Mouse (Mus musculus): Measurements from ENCODE around the gene Zkscan16. TPM values are rescaled to one million over a fixed set of nuclear protein-coding genes. Genes with fewer than 3 reads are reported as not detected.

Zkscan16 gene
- polyA plus RNA-seq, 1 experiment from 2014 or later, result 0.36 TPM

DNA sequence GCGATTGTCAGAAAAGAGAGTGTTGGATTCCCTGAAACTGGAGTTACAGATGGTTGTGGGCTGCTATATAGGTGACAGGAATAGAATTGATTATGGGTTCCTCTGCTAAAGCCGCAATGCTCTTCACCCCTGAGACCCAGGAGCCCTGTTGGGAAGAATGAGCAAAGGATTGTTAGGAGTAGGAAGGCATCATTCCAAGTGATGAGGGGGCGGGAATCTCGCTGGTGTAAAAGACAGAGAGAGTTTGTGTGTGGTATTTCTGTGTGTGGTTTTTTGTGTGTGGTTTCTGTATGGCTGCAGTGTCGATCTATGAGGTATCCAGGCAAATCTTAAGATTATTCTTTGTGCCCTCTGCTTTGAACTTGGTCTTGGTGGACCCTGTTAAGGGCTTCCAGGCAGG lies 1.3 kb downstream of the Zkscan16 start:
- no peak for ATAC-seq (ENCODE audit: borderline replicate concordance, extremely low read depth, low FRiP score, low TSS enrichment)

DNA sequence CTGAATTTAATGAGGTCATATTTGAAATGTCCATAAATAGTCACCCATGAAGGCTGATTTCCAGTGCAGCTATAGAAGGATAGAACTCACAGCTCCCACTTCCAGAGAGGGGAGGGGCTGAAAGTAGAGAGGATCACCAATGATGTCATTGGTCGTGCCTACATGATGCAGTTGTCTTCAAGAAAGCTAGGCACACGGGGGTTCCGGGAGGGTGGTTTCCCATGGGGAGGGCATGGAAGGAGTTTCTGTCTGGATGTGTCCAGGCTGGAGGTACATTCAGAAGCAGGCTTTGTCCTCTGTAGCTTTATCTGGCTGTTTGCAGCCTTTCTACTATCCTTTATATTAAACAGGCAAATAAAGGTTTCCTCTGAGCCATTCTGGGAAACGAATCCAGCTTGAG lies 5.0 kb downstream of the Zkscan16 start:
- Histone ChIP-seq H3K9me3 (no peaks in the 10 kb centered on the region), H3K4me1 (peaks cover 5% of the 10 kb centered on the region), H3K9ac (no peak overlapping the region), H3K4me3 (no peak overlapping the region), H3K36me3 (no peaks in the 10 kb centered on the region), H3K27me3 (0 out of 2 replicates have a peak, but pooled peaks cover 7% of the 10 kb centered on the region), H3K4me2 (no peak overlapping the region), H3K27ac (no peak overlapping the region)
- ATAC-seq (ENCODE audit: borderline replicate concordance, extremely low read depth, low FRiP score, low TSS enrichment), result no peak
- WGBS, result 77% methylated on average over 4 of the region's 4 CpGs

More for the DNA sequence above, 1.3 kb downstream of the Zkscan16 start:
- Histone ChIP-seq H3K4me2 (peak overlapping the region; percentile 94; the same call in 1 of the 2 replicates), H3K9ac (no peak overlapping the region), H3K4me1 (peaks cover 8% of the 10 kb centered on the region), H3K4me3 (no peak overlapping the region), H3K27ac (no peak overlapping the region), H3K9me3 (no peaks in the 10 kb centered on the region), H3K27me3 (0 out of 2 replicates have a peak, but pooled peaks cover 7% of the 10 kb centered on the region), H3K36me3 (no peaks in the 10 kb centered on the region)
- 47% methylated on average over 5 of the region's 5 CpGs for WGBS

DNA sequence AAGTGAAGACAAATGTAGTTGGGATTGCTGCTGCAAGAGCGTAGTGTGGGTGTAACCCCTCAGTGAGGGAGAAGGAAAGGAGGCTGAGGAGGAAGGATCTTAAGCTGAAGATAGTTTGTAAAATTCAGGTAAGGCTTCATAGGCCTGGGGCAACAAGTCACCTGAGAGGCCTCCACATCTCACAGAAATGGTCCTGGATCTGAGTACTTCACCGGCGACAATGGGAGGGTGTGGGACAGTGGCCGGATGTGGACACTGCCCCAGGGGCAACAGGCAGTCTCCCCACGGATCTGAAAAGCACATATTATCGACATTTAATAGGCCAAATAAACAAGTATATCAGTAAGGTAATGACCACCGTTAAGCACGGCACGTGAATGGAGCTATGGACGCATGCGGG lies 9.2 kb downstream of the Zkscan16 start:
- no peak overlapping the region for H3K9ac ChIP-seq
- H3K36me3 ChIP-seq, result no peaks in the 10 kb centered on the region
- 88% methylated on average over 11 of the region's 11 CpGs for WGBS
- H3K4me3 ChIP-seq, result no peak overlapping the region
- no peaks in the 10 kb centered on the region for H3K27me3 ChIP-seq
- ATAC-seq (ENCODE audit: borderline replicate concordance, extremely low read depth, low FRiP score, low TSS enrichment), result no peak
- no peaks in the 10 kb centered on the region for H3K4me1 ChIP-seq
- H3K4me2 ChIP-seq, result no peak overlapping the region
- no peak overlapping the region for H3K27ac ChIP-seq
- H3K9me3 ChIP-seq, result no peaks in the 10 kb centered on the region

DNA sequence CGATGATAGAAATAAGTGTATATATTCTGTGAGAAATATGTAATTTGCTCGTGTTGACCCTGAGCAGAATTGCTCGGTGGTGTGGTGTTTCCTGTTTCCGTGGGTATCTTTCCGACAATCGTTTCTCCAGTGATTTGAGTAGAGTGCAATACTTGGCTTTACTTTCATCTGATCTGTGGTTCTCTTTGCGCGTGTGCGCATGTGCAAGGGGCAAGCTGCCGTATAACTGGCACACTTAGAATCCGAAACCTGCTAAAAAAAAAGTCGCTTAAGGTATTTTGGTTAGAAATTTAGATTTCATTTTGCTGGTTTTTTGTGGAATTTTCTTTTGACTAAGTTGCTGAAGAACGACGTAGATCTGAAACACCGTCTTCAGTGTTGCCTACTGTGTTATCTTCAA lies 18.3 kb downstream of the Zkscan16 start:
- Histone ChIP-seq H3K27ac (no peak overlapping the region), H3K4me2 (no peak overlapping the region), H3K9me3 (no peaks in the 10 kb centered on the region), H3K36me3 (no peaks in the 10 kb centered on the region), H3K9ac (no peak overlapping the region), H3K4me3 (no peak overlapping the region), H3K27me3 (no peaks in the 10 kb centered on the region), H3K4me1 (no peaks in the 10 kb centered on the region)
- ATAC-seq (ENCODE audit: borderline replicate concordance, extremely low read depth, low FRiP score, low TSS enrichment), result no peak
- WGBS, result 92% methylated on average over 15 of the region's 15 CpGs

DNA sequence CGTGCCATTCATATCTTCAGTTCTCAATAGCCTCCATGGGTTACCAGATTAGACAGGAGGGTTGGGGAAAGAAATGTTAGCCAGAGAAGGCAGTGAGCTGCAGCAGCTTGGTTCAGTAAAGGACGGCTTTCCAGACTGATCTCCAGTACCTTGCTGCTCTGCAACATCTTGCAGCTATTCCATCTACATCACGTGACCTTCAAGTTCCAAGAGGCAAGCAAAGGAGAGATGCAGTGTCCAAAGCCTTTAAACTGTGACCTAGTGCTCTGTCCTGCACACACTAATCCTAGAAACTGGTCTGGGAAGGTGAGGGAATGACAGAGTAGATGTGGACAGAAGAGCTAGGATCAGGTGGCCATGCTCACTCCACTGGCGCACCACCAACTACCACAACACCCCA lies 19.8 kb downstream of the Zkscan16 start:
- ATAC-seq (ENCODE audit: borderline replicate concordance, extremely low read depth, low FRiP score, low TSS enrichment), result no peak

DNA sequence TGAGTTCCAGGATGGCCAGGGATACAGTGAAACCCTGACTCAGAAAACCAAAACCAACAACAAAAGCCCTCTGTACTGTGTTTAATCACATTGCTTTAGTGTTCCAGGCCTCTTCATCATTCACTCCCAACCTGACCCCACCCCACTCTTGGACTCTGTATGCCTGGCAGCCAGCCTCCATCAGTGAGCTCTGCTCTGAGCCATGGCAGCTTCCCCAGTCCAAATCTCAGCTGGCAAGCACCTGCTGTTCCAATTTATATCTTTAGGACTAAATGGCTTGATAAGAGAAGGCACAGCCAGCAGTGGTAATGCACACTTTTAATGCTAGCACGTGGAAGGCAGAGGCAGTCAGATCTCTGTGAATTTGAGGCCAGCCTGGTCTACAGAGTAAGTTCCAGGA lies 21.7 kb downstream of the Zkscan16 start:
- H3K9me3 ChIP-seq, result no peaks in the 10 kb centered on the region
- WGBS, result 83% methylated on average over 1 of the region's 1 CpGs
- H3K27ac ChIP-seq, result no peak overlapping the region
- no peaks in the 10 kb centered on the region for H3K4me1 ChIP-seq
- no peak overlapping the region for H3K9ac ChIP-seq
- no peak overlapping the region for H3K4me3 ChIP-seq
- no peaks in the 10 kb centered on the region for H3K36me3 ChIP-seq
- no peak overlapping the region for H3K4me2 ChIP-seq
- ATAC-seq (ENCODE audit: borderline replicate concordance, extremely low read depth, low FRiP score, low TSS enrichment), result no peak
- no peaks in the 10 kb centered on the region for H3K27me3 ChIP-seq

More for the DNA sequence above, 19.8 kb downstream of the Zkscan16 start:
- Histone ChIP-seq H3K4me1 (no peaks in the 10 kb centered on the region), H3K27me3 (no peaks in the 10 kb centered on the region), H3K27ac (no peak overlapping the region), H3K4me3 (no peak overlapping the region), H3K36me3 (no peaks in the 10 kb centered on the region), H3K4me2 (no peak overlapping the region), H3K9ac (no peak overlapping the region), H3K9me3 (no peaks in the 10 kb centered on the region)
- 92% methylated on average over 4 of the region's 4 CpGs for WGBS

DNA sequence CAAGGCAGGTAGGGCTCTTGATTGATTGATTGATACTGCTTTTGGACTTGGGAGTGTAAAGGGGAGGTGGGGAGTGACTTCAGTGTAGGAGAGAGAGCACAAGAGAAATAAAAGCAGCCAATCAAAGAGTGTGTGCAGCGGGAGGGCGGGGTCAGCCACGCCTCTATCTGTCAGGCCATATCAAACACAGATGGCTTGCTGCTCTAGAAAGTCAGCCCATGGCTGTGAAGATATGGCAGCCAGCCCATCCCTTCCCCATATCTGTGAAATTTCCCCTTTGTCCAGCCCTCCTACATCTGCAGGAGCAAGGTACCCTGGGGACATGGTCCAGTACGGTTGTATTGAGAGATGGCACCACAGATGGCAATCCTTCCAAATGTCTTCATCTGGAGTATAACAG lies 27.2 kb downstream of the Zkscan16 start:
- no peak for ATAC-seq (ENCODE audit: borderline replicate concordance, extremely low read depth, low FRiP score, low TSS enrichment)
- Histone ChIP-seq H3K27ac (no peak overlapping the region), H3K9me3 (no peaks in the 10 kb centered on the region), H3K4me2 (no peak overlapping the region), H3K9ac (no peak overlapping the region), H3K27me3 (no peaks in the 10 kb centered on the region), H3K4me1 (no peaks in the 10 kb centered on the region), H3K36me3 (0 out of 2 replicates have a peak, but pooled peaks cover 7% of the 10 kb centered on the region), H3K4me3 (no peak overlapping the region)
- WGBS, result 88% methylated on average over 4 of the region's 4 CpGs

DNA sequence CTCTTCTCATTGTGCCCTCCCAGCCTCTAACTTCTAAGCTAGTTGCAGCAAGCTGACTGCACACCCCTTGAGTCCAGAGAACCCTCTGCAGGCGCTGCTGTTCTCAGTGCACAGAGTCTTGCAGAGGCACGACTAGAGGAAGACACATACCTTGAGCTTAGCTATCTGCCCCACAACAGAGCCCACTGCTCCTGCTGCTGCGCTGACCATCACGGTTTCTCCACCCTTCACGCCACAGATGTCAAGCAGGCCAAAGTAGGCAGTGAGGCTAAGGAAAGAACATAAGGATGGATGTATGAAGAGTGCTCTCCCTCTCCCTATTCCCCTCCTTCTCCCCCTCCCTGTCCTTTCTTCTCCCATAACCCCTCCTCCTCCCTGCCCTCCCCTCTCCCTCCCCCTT lies 32.3 kb downstream of the Zkscan16 start:
- Histone ChIP-seq H3K4me2 (no peak overlapping the region), H3K4me3 (no peak overlapping the region), H3K9me3 (no peaks in the 10 kb centered on the region), H3K4me1 (no peaks in the 10 kb centered on the region), H3K27me3 (no peaks in the 10 kb centered on the region), H3K9ac (no peak overlapping the region), H3K27ac (no peak overlapping the region), H3K36me3 (peaks cover 10% of the 10 kb centered on the region; the same call in 1 of the 2 replicates)
- no peak for ATAC-seq (ENCODE audit: borderline replicate concordance, extremely low read depth, low FRiP score, low TSS enrichment)
- 77% methylated on average over 5 of the region's 5 CpGs for WGBS

DNA sequence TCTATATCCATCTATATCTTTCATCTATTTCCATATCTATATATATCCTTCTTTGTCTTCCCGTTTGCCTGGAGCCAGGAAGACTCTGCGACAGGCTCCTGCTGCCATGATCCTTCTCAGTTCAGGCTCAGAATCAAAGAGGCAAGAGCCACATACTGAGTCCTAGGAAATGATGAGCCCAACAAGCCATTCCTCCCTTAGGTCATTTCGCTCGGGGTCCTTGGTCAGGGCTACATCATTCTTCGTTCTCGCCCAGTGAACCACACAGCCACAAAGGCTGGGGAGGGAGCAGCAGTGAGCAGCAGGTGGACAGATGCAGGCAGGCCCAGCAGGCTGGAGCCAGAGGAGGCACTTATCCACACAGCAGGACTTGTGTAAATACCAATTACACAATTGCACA lies 38.0 kb downstream of the Zkscan16 start:
- no peaks in the 10 kb centered on the region for H3K9me3 ChIP-seq
- no peak for ATAC-seq (ENCODE audit: borderline replicate concordance, extremely low read depth, low FRiP score, low TSS enrichment)
- no peak overlapping the region for H3K9ac ChIP-seq
- H3K4me2 ChIP-seq, result no peak overlapping the region
- no peaks in the 10 kb centered on the region for H3K27me3 ChIP-seq
- peaks cover 5% of the 10 kb centered on the region; the same call in 1 of the 2 replicates for H3K36me3 ChIP-seq
- H3K4me3 ChIP-seq, result no peak overlapping the region
- peaks cover 7% of the 10 kb centered on the region; the same call in 1 of the 2 replicates for H3K4me1 ChIP-seq
- H3K27ac ChIP-seq, result no peak overlapping the region
- WGBS, result 80% methylated on average over 6 of the region's 6 CpGs

DNA sequence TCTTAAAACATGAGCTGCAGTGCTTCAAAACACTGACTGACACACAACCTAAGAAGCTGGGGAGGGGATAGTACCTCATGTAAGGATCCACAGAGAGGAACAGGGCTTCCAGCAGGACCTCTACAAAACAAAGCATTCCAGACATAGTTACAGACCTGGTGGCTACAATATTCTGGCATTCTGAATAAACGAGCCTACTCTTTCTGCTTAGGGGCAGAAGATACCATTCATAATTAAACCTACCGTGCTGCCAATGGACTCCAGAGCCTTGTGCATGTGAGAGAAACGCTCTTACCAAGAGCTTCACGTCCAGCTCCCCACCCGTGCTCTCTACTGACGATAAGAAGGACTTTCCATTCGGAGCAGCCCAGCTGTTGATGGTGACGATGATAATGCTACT lies 39.4 kb downstream of the Zkscan16 start:
- Histone ChIP-seq H3K27me3 (no peaks in the 10 kb centered on the region), H3K27ac (no peak overlapping the region), H3K4me3 (no peak overlapping the region), H3K9me3 (no peaks in the 10 kb centered on the region), H3K4me2 (no peak overlapping the region), H3K36me3 (0 out of 2 replicates have a peak, but pooled peaks cover 3% of the 10 kb centered on the region), H3K9ac (no peak overlapping the region), H3K4me1 (peaks cover 15% of the 10 kb centered on the region)
- no peak for ATAC-seq (ENCODE audit: borderline replicate concordance, extremely low read depth, low FRiP score, low TSS enrichment)
- WGBS, result 85% methylated on average over 8 of the region's 8 CpGs

DNA sequence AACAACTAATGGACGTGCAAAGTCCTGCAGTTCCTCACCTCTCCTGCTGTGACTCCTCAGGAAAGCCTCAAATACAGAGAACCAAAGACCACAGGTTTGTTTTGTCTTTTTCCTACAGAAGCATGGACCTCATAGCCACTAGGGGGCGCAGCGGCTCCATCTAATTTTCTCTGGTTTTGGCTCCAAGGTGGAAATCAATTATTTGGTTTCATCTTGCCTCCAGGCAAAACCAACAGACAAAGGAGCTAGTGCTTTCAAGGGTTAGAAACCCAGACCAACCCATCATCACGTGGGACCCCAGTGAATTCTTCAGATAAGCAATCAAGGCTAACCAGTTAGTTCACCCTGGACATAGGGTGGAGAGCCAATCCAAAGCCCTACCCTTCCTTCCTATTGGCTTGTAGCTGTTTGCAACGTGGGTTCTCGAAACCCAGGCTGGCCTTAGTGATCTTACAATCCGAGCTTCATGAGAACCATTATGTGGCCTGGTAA lies 41.8 kb downstream of the Zkscan16 start:
- Histone ChIP-seq H3K27me3 (no peaks in the 10 kb centered on the region), H3K4me1 (peaks cover 15% of the 10 kb centered on the region), H3K9ac (no peak overlapping the region), H3K4me3 (no peak overlapping the region), H3K36me3 (0 out of 2 replicates have a peak, but pooled peaks cover 3% of the 10 kb centered on the region), H3K4me2 (peak overlapping the region; percentile 30), H3K9me3 (no peaks in the 10 kb centered on the region), H3K27ac (no peak overlapping the region)
- WGBS, result 11% methylated on average over 7 of the region's 7 CpGs
- ATAC-seq (ENCODE audit: borderline replicate concordance, extremely low read depth, low FRiP score, low TSS enrichment), result peak; percentile 70; the same call in 1 of the 2 replicates

DNA sequence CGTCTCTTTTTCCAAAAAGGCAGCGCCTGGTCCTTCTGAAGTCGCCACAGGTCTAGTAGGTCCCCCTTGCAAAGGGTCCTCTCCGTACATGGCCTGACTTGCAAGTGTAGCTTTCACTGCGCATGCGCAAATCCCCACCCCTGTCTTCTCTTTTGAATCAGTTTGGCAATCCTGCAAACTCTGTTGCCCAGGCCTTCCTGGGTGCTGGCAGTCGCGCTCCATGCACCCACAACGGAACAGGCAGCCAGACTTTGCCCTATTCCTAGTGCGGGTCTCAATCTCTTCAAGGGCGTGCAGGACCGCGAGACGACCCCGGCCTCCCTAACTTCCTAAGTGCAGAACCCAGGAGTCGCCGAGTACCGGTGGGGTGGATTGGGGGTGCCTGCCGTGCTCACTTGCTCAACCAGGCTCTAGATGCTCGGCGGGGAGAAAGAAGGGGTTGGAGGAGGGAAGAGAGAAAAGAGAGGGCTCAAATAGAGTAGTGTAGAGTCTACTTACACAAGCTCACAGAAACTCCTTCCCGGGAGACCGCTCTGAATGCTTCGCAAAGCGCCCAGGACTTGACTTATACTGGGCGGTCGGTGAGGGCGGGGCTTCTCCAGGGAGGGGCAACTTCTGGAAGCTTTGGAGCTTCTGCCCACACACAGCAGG lies 43.2 kb downstream of the Zkscan16 start, which contains the start of gene Ptgr1:
Ptgr1 (minus strand) TSS at position 580 of the 651 bp plus-strand sequence.
- WGBS, result 1% methylated on average over 28 of the region's 28 CpGs

More for the DNA sequence above, 43.2 kb downstream of the Zkscan16 start, which contains the start of gene Ptgr1:
- Histone ChIP-seq H3K9ac (peak within 1 kb of the TSS; percentile 66), H3K4me1 (peaks cover 15% of the 10 kb centered on the region), H3K27ac (peak within 1 kb of the TSS; percentile 84), H3K36me3 (0 out of 2 replicates have a peak, but pooled peaks cover 3% of the 10 kb centered on the region), H3K27me3 (no peaks in the 10 kb centered on the region), H3K4me2 (peak within 1 kb of the TSS; percentile 89), H3K9me3 (no peaks in the 10 kb centered on the region), H3K4me3 (peak within 1 kb of the TSS; percentile 74)
- peak; percentile 79; the same call in 1 of the 2 replicates for ATAC-seq (ENCODE audit: borderline replicate concordance, extremely low read depth, low FRiP score, low TSS enrichment)
